Mouse (Mus musculus): ENCODE measurements around the gene Dmwd.

DNA sequence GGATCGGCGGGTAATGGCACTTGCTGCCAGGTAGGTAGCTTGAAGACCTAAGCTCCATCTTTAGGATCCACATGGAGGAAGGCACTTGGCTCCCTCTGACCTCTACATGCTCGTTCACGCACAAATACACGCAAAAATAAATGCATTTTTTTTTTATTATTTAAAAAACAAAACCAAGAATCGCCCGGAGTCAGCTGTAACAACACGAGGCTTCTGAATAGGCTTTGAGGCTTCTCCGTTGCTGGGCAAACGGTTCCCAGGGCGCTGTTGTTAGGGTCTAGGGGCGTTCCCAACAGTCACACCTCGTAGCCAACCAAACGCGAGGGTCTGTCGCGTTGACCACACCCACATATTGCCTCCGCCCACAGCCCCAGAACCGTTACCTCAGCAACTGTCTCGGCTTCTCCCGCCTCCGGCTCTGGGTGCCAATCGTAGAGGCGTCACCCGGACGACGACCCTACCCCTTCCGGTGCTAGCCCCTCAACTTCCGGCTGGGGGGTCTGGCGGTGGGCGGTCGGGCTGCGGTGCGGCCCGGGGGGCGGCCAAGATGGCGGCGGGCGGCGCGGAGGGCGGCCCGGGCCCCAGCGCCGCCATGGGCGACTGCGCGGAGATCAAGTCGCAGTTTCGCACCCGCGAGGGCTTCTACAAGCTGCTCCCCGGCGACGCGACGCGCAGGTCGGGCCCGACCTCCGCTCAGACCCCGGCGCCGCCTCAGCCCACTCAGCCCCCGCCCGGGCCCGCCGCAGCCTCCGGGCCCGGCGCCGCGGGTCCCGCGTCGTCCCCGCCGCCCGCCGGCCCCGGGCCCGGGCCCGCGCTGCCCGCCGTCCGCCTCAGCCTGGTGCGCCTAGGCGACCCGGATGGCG lies at the start of gene Dmwd:
- TF ChIP-seq CTCF (IDR thresholded peaks at IDR 0.05; ENCODE audit: extremely low read depth, insufficient read length, insufficient replicate concordance, low read depth, low read length) = no peak
- TF ChIP-seq POLR2A (IDR thresholded peaks at IDR 0.05; ENCODE audit: low read depth, low read length) = no peak

Data from small intestine, adult 2 months (tissue).